Mouse (Mus musculus) liver, adult 2 months (tissue): ENCODE results near the gene Nde1.

Experiments
- CTCF ChIP-seq: fragments of 200-500 bp; IDR thresholded peaks from 2 replicates; pipeline ENCODE4 v1.5.1; 2011; ENCODE audit warnings: low read depth, low read length, control low read depth
- POLR2A ChIP-seq: fragments of 200-500 bp; IDR thresholded peaks from 2 replicates; pipeline ENCODE4 v1.6.1; 2011; ENCODE audit warnings: low read length, control low read depth; ENCODE audit not compliant: insufficient read depth; ENCODE audit errors: extremely low read depth

GRCm38 (mm10) chr16:14122586-14122985, 40.5 kb upstream of the Nde1 start:
- TF ChIP-seq CTCF (no peak), POLR2A (no peak)
